Mouse (Mus musculus): Measurements from ENCODE around the gene Pds5a. TPM values are rescaled to one million over a fixed set of nuclear protein-coding genes. Genes with fewer than 3 reads are reported as not detected.

Gene Pds5a
- total and polyA plus RNA-seq, 3 experiments, result 87.3 to 188 (median 88.0) TPM

DNA sequence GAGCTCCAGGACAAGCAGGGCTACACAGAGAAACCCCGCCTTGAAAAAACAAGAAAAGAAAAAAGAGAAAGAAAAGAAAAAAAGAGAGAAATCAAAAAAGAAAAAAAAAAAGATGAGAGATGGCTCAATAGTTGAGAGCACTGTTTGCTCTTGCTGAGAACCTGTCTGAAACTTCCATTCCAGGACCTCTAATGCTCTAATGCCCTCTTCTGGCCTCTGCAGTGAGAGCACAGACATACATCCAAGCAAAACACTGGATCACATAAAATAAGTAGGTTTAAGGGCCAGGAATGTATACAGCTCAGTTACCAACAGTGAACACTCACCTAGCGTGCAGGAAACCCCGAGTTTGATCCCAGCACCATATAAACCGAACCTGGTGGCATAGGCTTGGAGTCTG lies 8.1 kb upstream of the Pds5a start:
- Histone ChIP-seq H3K4me1 (ENCODE audit: control insufficient read depth in 1 of 2, insufficient read depth in 2 of 2, low read length in 2 of 2) (peaks cover 0 to 15% of the 10 kb centered on the region in 2 experiments; a peak in 2 of 4 replicates), H3K9me3 (replicated peaks; ENCODE audit: insufficient read depth, low read length) (no peaks in the 10 kb centered on the region), H3K27me3 (ENCODE audit: control insufficient read depth in 1 of 2, insufficient read depth in 2 of 2, low read length in 2 of 2) (no peaks in the 10 kb centered on the region), H3K79me2 (ENCODE audit: control insufficient read depth, insufficient read depth, low read length, poor library complexity) (no peaks in the 10 kb centered on the region), H3K9ac (ENCODE audit: control insufficient read depth, low read depth, low read length, poor library complexity, severe bottlenecking) (no peak overlapping the region), H3K27ac (ENCODE audit: control insufficient read depth, low read depth, low read length) (peak overlapping the region; percentile 50), H3K36me3 (ENCODE audit: control insufficient read depth in 1 of 2, insufficient read depth in 2 of 2, low read length in 2 of 2) (peaks cover 0 to 8% of the 10 kb centered on the region in 2 experiments; a peak in 2 of 4 replicates), H3K4me3 (ENCODE audit: control insufficient read depth in 1 of 2, insufficient read depth in 1 of 2, low read depth in 2 of 2, low read length in 2 of 2) (no peak overlapping the region)
- TF ChIP-seq TAL1 (IDR thresholded peaks at IDR 0.05; ENCODE audit: low read length), result no peak
- TF ChIP-seq CTCF (IDR thresholded peaks at IDR 0.05 in 2 of 3, conservative IDR thresholded peaks at IDR 0.05 in 1 of 3; ENCODE audit: control insufficient read depth in 1 of 3, insufficient read depth in 1 of 3, low read depth in 2 of 3, low read length in 3 of 3, poor library complexity in 1 of 3, severe bottlenecking in 1 of 3), result peak in 1 of 3 experiments; percentile 9; a peak in 1 of 6 replicates
- TF ChIP-seq SMC3 (IDR thresholded peaks at IDR 0.05; ENCODE audit: low read depth, low read length), result 0 out of 2 replicates have a peak, but pooled peaks have one; percentile 18
- peak; percentile 48 for DNase-seq (ENCODE audit: low read depth, low spot score)

DNA sequence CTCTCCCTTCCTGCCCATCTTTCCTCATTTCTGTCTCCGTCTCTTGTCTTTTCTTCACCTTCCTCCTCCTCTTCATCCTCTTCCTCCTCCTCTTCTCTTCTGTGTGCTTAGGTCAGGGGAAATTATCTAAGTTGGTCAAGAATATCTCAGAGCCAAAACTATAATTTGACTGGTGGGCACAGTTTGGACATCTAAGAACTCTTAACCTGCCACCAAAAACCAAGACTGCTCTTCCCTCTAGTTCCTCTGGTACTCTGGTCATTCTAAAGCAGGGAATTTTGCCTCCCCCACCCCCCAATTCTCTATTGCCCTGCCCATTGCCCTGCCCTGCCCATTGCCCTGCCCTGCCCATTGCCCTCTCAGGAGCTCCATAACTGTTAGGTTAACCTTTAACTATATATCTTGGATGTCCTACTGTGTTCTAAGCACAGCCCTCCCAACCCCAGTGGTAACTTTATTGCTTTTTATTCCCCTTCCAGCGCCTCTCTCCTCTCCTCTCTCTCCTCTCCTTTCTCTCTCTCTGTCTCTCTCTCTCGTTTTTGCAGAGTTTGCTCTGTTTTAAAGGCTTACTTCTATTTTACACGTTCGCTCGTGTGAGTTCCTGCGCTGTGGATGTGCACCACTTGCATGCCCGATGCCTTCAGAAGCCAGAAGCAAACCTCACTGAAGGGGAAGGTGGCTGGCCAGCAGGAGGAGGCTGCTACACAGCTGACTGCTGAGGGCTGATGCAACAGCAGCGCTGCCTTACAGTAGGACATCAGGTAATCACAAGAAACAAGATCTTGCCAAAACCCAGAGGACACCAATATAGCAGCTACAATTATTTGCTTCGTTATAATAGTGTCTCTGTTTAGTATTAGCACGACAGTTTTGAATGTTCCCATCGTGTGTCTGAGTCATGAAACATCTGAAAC lies 6.9 kb upstream of the Pds5a start:
- Histone ChIP-seq H3K9ac (ENCODE audit: control insufficient read depth, low read depth, low read length, poor library complexity, severe bottlenecking) (peak overlapping the region; percentile 77), H3K4me3 (ENCODE audit: control insufficient read depth in 1 of 2, insufficient read depth in 1 of 2, low read depth in 2 of 2, low read length in 2 of 2) (peak overlapping the region; percentile 48 to 66)
- DNase-seq (ENCODE audit: low read depth, low spot score), result peak; percentile 93
- TF ChIP-seq MYB (IDR thresholded peaks at IDR 0.05; ENCODE audit: low read depth, low read length) (no peak), ETS1 (IDR thresholded peaks at IDR 0.05; ENCODE audit: low read depth, low read length) (peak; percentile 93), CHD1 (IDR thresholded peaks at IDR 0.05; ENCODE audit: low read depth, low read length) (no peak), GABPA (IDR thresholded peaks at IDR 0.05; ENCODE audit: low read depth, low read length) (no peak), ZKSCAN1 (IDR thresholded peaks at IDR 0.05; ENCODE audit: low read depth, low read length) (no peak; the same call in 1 of the 2 replicates), RAD21 (IDR thresholded peaks at IDR 0.05; ENCODE audit: low read depth, low read length) (no peak), TCF12 (IDR thresholded peaks at IDR 0.05; ENCODE audit: low read depth, low read length) (peak; percentile 34; the same call in 1 of the 2 replicates), USF2 (IDR thresholded peaks at IDR 0.05; ENCODE audit: borderline replicate concordance in 1 of 2, insufficient read depth in 1 of 2, low read depth in 1 of 2, low read length in 2 of 2) (no peak), GATA1 (IDR thresholded peaks at IDR 0.05; ENCODE audit: low read depth, low read length) (no peak), MAZ (IDR thresholded peaks at IDR 0.05; ENCODE audit: low read depth, low read length) (no peak), CHD2 (IDR thresholded peaks at IDR 0.05; ENCODE audit: low read length) (no peak), EP300 (IDR thresholded peaks at IDR 0.05; ENCODE audit: low read depth in 1 of 2, low read length in 2 of 2) (peak in 1 of 2 experiments; percentile 63; a peak in 1 of 4 replicates), MEF2A (IDR thresholded peaks at IDR 0.05; ENCODE audit: extremely low read depth, insufficient replicate concordance, low read depth, low read length, poor library complexity, severe bottlenecking) (no peak), MXI1 (IDR thresholded peaks at IDR 0.05; ENCODE audit: low read depth, low read length) (no peak; the same call in 1 of the 2 replicates), ZC3H11A (IDR thresholded peaks at IDR 0.05; ENCODE audit: low read depth, low read length) (no peak), ZMIZ1 (IDR thresholded peaks at IDR 0.05; ENCODE audit: low read depth, low read length) (no peak; the same call in 1 of the 2 replicates), E2F4 (IDR thresholded peaks at IDR 0.05; ENCODE audit: borderline replicate concordance, low read depth, low read length) (no peak), UBTF (IDR thresholded peaks at IDR 0.05; ENCODE audit: borderline replicate concordance, insufficient read depth, low read depth, low read length) (no peak), CTCF (IDR thresholded peaks at IDR 0.05 in 2 of 3, conservative IDR thresholded peaks at IDR 0.05 in 1 of 3; ENCODE audit: control insufficient read depth in 1 of 3, insufficient read depth in 1 of 3, low read depth in 2 of 3, low read length in 3 of 3, poor library complexity in 1 of 3, severe bottlenecking in 1 of 3) (peak in 2 of 3 experiments; percentile 20 to 23; a peak in 3 of 6 replicates), POLR2AphosphoS5 (IDR thresholded peaks at IDR 0.05; ENCODE audit: borderline replicate concordance, low read depth, low read length) (no peak), BHLHE40 (IDR thresholded peaks at IDR 0.05; ENCODE audit: borderline replicate concordance, low read depth, low read length) (no peak), RCOR1 (IDR thresholded peaks at IDR 0.05; ENCODE audit: low read depth, low read length) (no peak), ZNF384 (IDR thresholded peaks at IDR 0.05; ENCODE audit: low read depth, low read length) (peak; percentile 78), JUND (IDR thresholded peaks at IDR 0.05; ENCODE audit: low read depth, low read length) (no peak), HCFC1 (IDR thresholded peaks at IDR 0.05; ENCODE audit: low read depth, low read length) (peak; percentile 62; the same call in 1 of the 2 replicates)

More for the DNA sequence above, 6.9 kb upstream of the Pds5a start:
- Histone ChIP-seq H3K9me3 (replicated peaks; ENCODE audit: insufficient read depth, low read length) (no peaks in the 10 kb centered on the region), H3K27me3 (ENCODE audit: control insufficient read depth in 1 of 2, insufficient read depth in 2 of 2, low read length in 2 of 2) (no peaks in the 10 kb centered on the region), H3K27ac (ENCODE audit: control insufficient read depth, low read depth, low read length) (peak overlapping the region; percentile 92), H3K79me2 (ENCODE audit: control insufficient read depth, insufficient read depth, low read length, poor library complexity) (no peaks in the 10 kb centered on the region), H3K36me3 (ENCODE audit: control insufficient read depth in 1 of 2, insufficient read depth in 2 of 2, low read length in 2 of 2) (peaks cover 0 to 8% of the 10 kb centered on the region in 2 experiments; a peak in 2 of 4 replicates), H3K4me1 (ENCODE audit: control insufficient read depth in 1 of 2, insufficient read depth in 2 of 2, low read length in 2 of 2) (peaks cover 0 to 15% of the 10 kb centered on the region in 2 experiments; a peak in 2 of 4 replicates)

All from MEL (cell line).